Mouse (Mus musculus): ENCODE data around the gene Gm20873.
"Not testable (repeated sequence)": the region's sequence is repeated elsewhere in the genome, so short reads cannot be mapped to it uniquely, and the experiment has no call there.

Gm20873 gene

DNA sequence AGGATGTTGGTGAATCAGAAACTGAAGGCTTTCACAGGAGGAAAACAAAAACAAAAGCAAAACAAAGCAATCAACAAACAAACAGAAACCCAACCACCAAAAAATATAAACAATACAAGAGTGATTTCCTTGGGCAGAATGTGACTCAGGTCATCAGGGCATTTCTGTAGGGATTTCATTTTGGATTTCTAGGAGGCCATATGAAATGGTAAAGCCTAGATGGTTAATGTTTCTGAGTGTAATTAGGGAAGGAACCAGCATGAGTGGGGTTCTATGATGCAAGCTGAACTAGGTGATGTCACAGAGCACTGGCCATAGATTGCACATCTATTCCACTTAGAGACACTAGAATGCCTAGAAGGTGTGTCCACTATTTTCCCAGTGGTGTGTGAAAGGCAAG, at the start of gene Gm20873:
Gene Gm20873, plus strand, starts transcription at position 301 of the 400 bp plus-strand sequence.
- DNase-seq (ENCODE audit: low read depth in 2 of 2, low spot score in 2 of 2), result not testable (repeated sequence)

DNA sequence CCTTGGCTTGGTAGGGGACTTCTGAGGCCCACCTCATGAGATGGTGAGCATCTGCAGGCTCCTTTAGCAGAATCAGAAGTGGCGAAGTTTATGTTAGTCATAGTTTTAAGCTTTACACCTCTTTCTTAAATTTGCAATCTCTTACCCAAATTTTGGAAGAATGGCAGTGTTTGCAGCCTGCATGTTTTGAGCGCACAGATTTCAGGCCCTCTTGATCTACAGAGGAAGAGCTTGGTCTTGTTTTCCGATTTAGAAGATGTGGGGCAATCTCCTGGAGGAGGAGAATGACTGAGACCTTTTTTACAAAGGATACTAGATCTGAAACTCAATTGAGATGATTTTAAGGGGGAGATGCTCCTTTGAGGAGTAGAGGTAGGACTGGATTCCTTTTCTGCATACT, 29.0 kb upstream of the Gm20873 start, which contains the start of gene Gm21746:
Gene Gm21746, minus strand, starts transcription at position 101 of the 400 bp plus-strand sequence.
- not testable (repeated sequence) for DNase-seq (ENCODE audit: low read depth in 2 of 2, low spot score in 2 of 2)

Data from CD8-positive naive resting alpha-beta T cell, adult 2 months (primary cell).